Mouse (Mus musculus) MEL (cell line): ENCODE measurements around the gene Gtpbp6. TPM values are rescaled to one million over a fixed set of nuclear protein-coding genes. Genes with fewer than 3 reads are reported as not detected.
A peak's percentile ranks its signal among the peaks of the same experiment; 100 is the strongest.

Source experiments
- DNase-seq: peaks from one replicate; pipeline ENCODE4 v3.0.0; 2011; ENCODE audit warnings: low read depth, low spot score
- H3K27ac ChIP-seq: 2 replicates; pipeline ENCODE4 v1.5.1; 2012; ENCODE audit warnings: low read depth, mild to moderate bottlenecking, control low read depth, low read length, moderate library complexity; ENCODE audit not compliant: control insufficient read depth
- H3K27me3 ChIP-seq, 2 experiments: fragments of 150-350 bp in 1 of 2; sonication (generic) in 1 of 2; 2 replicates each; pipeline ENCODE4 v1.6.1; 2012; ENCODE audit warnings: low read length in 2 of 2, mild to moderate bottlenecking in 2 of 2, improper control_type of control experiment in 1 of 2, moderate library complexity in 1 of 2; ENCODE audit not compliant: insufficient read depth in 2 of 2, control insufficient read depth in 1 of 2
- H3K36me3 ChIP-seq, 2 experiments: 2 replicates each; pipeline ENCODE4 v1.6.1; 2012 to 2014; ENCODE audit warnings: low read length in 2 of 2, improper control_type of control experiment in 1 of 2, inconsistent platforms in 1 of 2, mild to moderate bottlenecking in 1 of 2; ENCODE audit not compliant: insufficient read depth in 2 of 2, control insufficient read depth in 1 of 2
- H3K4me1 ChIP-seq, 2 experiments: fragments of 150-350 bp in 1 of 2; sonication (generic) in 1 of 2; 2 replicates each; pipeline ENCODE4 v1.6.1; 2012; ENCODE audit warnings: low read length in 2 of 2, improper control_type of control experiment in 1 of 2, mild to moderate bottlenecking in 1 of 2; ENCODE audit not compliant: insufficient read depth in 2 of 2, control insufficient read depth in 1 of 2
- H3K4me3 ChIP-seq, 2 experiments: fragments of 150-350 bp in 1 of 2; sonication (generic) in 1 of 2; 2 replicates each; pipeline ENCODE4 v1.5.1; 2012; ENCODE audit warnings: low read depth in 2 of 2, low read length in 2 of 2, mild to moderate bottlenecking in 2 of 2, moderate library complexity in 2 of 2, control low read depth in 1 of 2, improper control_type of control experiment in 1 of 2; ENCODE audit not compliant: control insufficient read depth in 1 of 2, insufficient read depth in 1 of 2
- H3K79me2 ChIP-seq: 2 replicates; pipeline ENCODE4 v1.6.1; 2012; ENCODE audit warnings: mild to moderate bottlenecking, low read length, moderate library complexity; ENCODE audit not compliant: control insufficient read depth, poor library complexity, insufficient read depth
- H3K9ac ChIP-seq: 2 replicates; pipeline ENCODE4 v1.6.1; 2012; ENCODE audit warnings: low read depth, mild to moderate bottlenecking, control low read depth, low read length, moderate library complexity; ENCODE audit not compliant: control insufficient read depth, poor library complexity, severe bottlenecking
- H3K9me3 ChIP-seq: fragments of 150-350 bp; sonication (generic); replicated peaks from 2 replicates; pipeline ENCODE4 v1.6.1; 2012; ENCODE audit warnings: mild to moderate bottlenecking, low read length, improper control_type of control experiment, moderate library complexity; ENCODE audit not compliant: insufficient read depth
- BHLHE40 ChIP-seq: IDR thresholded peaks from 2 replicates; pipeline ENCODE4 v1.6.1; 2012; ENCODE audit warnings: low read depth, mild to moderate bottlenecking, inconsistent platforms, low read length, improper control_type of control experiment, borderline replicate concordance
- CHD1 ChIP-seq: IDR thresholded peaks from 2 replicates; pipeline ENCODE4 v1.6.1; 2012; ENCODE audit warnings: low read depth, mild to moderate bottlenecking, inconsistent platforms, low read length, improper control_type of control experiment
- CHD2 ChIP-seq: IDR thresholded peaks from 2 replicates; pipeline ENCODE4 v1.6.1; 2011; ENCODE audit warnings: low read length, improper control_type of control experiment
- CTCF ChIP-seq, 3 experiments: IDR thresholded peaks in 2 of 3; conservative IDR thresholded peaks in 1 of 3; 2 replicates each; pipeline ENCODE4 v1.5.1; 2011 to 2012; ENCODE audit warnings: low read length in 3 of 3, low read depth in 2 of 3, mild to moderate bottlenecking in 2 of 3, improper control_type of control experiment in 1 of 3, inconsistent platforms in 1 of 3, mixed read lengths in 1 of 3, moderate library complexity in 1 of 3; ENCODE audit not compliant: control insufficient read depth in 1 of 3, insufficient read depth in 1 of 3, poor library complexity in 1 of 3, severe bottlenecking in 1 of 3
- E2F4 ChIP-seq: IDR thresholded peaks from 2 replicates; pipeline ENCODE4 v1.6.1; 2011; ENCODE audit warnings: low read depth, low read length, improper control_type of control experiment, borderline replicate concordance
- ELF1 ChIP-seq: IDR thresholded peaks from 2 replicates; pipeline ENCODE4 v1.6.1; 2014; ENCODE audit warnings: low read depth, mild to moderate bottlenecking, inconsistent platforms, low read length, improper control_type of control experiment, moderate library complexity
- ETS1 ChIP-seq: IDR thresholded peaks from 2 replicates; pipeline ENCODE4 v1.6.1; 2012; ENCODE audit warnings: low read depth, mild to moderate bottlenecking, inconsistent platforms, low read length, improper control_type of control experiment, moderate library complexity
- GATA1 ChIP-seq: IDR thresholded peaks from 2 replicates; pipeline ENCODE4 v1.6.1; 2011; ENCODE audit warnings: low read depth, low read length, improper control_type of control experiment
- HCFC1 ChIP-seq: IDR thresholded peaks from 2 replicates; pipeline ENCODE4 v1.6.1; 2012; ENCODE audit warnings: low read depth, mild to moderate bottlenecking, inconsistent platforms, low read length, improper control_type of control experiment, moderate library complexity
- JUND ChIP-seq: IDR thresholded peaks from 2 replicates; pipeline ENCODE4 v1.6.1; 2011; ENCODE audit warnings: low read depth, mild to moderate bottlenecking, improper control_type of control experiment, low read length
- KAT2A ChIP-seq: conservative IDR thresholded peaks from 2 replicates; pipeline ENCODE4 v1.6.1; 2012; ENCODE audit warnings: low read depth, low read length, improper control_type of control experiment, inconsistent platforms
- MAX ChIP-seq: IDR thresholded peaks from 2 replicates; pipeline ENCODE4 v1.6.1; 2011; ENCODE audit warnings: low read length, improper control_type of control experiment
- MYB ChIP-seq: IDR thresholded peaks from 2 replicates; pipeline ENCODE4 v1.6.1; 2011; ENCODE audit warnings: mild to moderate bottlenecking, low read depth, low read length, improper control_type of control experiment
- MYC ChIP-seq: IDR thresholded peaks from 2 replicates; pipeline ENCODE4 v1.6.1; 2011; ENCODE audit warnings: low read depth, mild to moderate bottlenecking, low read length, improper control_type of control experiment, moderate library complexity
- POLR2A ChIP-seq, 2 experiments: IDR thresholded peaks; 2 replicates each; pipeline ENCODE4 v1.6.1; 2011 to 2012; ENCODE audit warnings: low read length in 2 of 2, mild to moderate bottlenecking in 2 of 2, control low read depth in 1 of 2, improper control_type of control experiment in 1 of 2, low read depth in 1 of 2, moderate library complexity in 1 of 2; ENCODE audit not compliant: control insufficient read depth in 1 of 2, insufficient read depth in 1 of 2, poor library complexity in 1 of 2
- POLR2AphosphoS5 ChIP-seq: IDR thresholded peaks from 2 replicates; pipeline ENCODE4 v1.6.1; 2012; ENCODE audit warnings: low read depth, borderline replicate concordance, mild to moderate bottlenecking, inconsistent platforms, low read length, moderate library complexity, mixed read lengths
- RAD21 ChIP-seq: IDR thresholded peaks from 2 replicates; pipeline ENCODE4 v1.6.1; 2011; ENCODE audit warnings: mild to moderate bottlenecking, low read depth, low read length, improper control_type of control experiment
- RCOR1 ChIP-seq: IDR thresholded peaks from 2 replicates; pipeline ENCODE4 v1.6.1; 2012; ENCODE audit warnings: low read depth, mild to moderate bottlenecking, inconsistent platforms, low read length, improper control_type of control experiment
- SIN3A ChIP-seq: IDR thresholded peaks from 2 replicates; pipeline ENCODE4 v1.6.1; 2012; ENCODE audit warnings: low read length, improper control_type of control experiment, inconsistent platforms
- SMC3 ChIP-seq: IDR thresholded peaks from 2 replicates; pipeline ENCODE4 v1.6.1; 2011; ENCODE audit warnings: low read depth, low read length, improper control_type of control experiment
- TAL1 ChIP-seq: IDR thresholded peaks from 2 replicates; pipeline ENCODE4 v1.6.1; 2012; ENCODE audit warnings: mild to moderate bottlenecking, inconsistent platforms, low read length, moderate library complexity, mixed read lengths
- TBP ChIP-seq: IDR thresholded peaks from 2 replicates; pipeline ENCODE4 v1.8.0; 2011; ENCODE audit warnings: low read depth, low read length, improper control_type of control experiment
- TCF12 ChIP-seq: IDR thresholded peaks from 2 replicates; pipeline ENCODE4 v1.6.1; 2014; ENCODE audit warnings: low read depth, mild to moderate bottlenecking, inconsistent platforms, low read length, improper control_type of control experiment, moderate library complexity
- ZMIZ1 ChIP-seq: IDR thresholded peaks from 2 replicates; pipeline ENCODE4 v1.6.1; 2012; ENCODE audit warnings: low read depth, mild to moderate bottlenecking, inconsistent platforms, low read length, improper control_type of control experiment, moderate library complexity
- polyA plus RNA-seq, 2 experiments: library from polyadenylated mRNA; stranded (reverse) in 1 of 2; unstranded in 1 of 2; fragments of >175 nt in 1 of 2; fragments of >200 nt in 1 of 2; gene quantifications; 2 replicates each; pipeline versions ENCODE4 v1.2.1 to v1.2.4; 2012; ENCODE audit warnings: low replicate concordance in 2 of 2, low read depth in 1 of 2; ENCODE audit not compliant: insufficient read length in 2 of 2, insufficient read depth in 1 of 2, missing spikeins in 1 of 2
- total RNA-seq: library from RNA; depleted of rRNA; stranded (reverse); fragments of 300-350 nt; gene quantifications from 2 replicates; pipeline ENCODE4 v1.2.3, GENCODE M21; 2012

The Gtpbp6 gene
- total and polyA plus RNA-seq, 3 experiments: 50.2 to 59.1 TPM; not detected in 1

- peaks cover 37 to 49% of the 10 kb centered on the region in 2 experiments for H3K4me1 ChIP-seq
- H3K9me3 ChIP-seq: no peaks in the 10 kb centered on the region
- TF ChIP-seq TAL1: no peak
- TF ChIP-seq POLR2A (IDR thresholded peaks at IDR 0.05; ENCODE audit: control insufficient read depth in 1 of 2, insufficient read depth in 1 of 2, low read depth in 1 of 2, low read length in 2 of 2, poor library complexity in 1 of 2): no peak
- TF ChIP-seq TBP: no peak
- TF ChIP-seq MYB: no peak
- TF ChIP-seq TCF12: no peak
- TF ChIP-seq ELF1: no peak
- H3K4me3 ChIP-seq: no peak overlapping the region
- peak overlapping the region; percentile 23; the same call in 1 of the 2 replicates for H3K27ac ChIP-seq
- peaks cover 7 to 52% of the 10 kb centered on the region in 2 experiments for H3K36me3 ChIP-seq
- no peaks in the 10 kb centered on the region for H3K27me3 ChIP-seq
- peak; percentile 62 for DNase-seq
- peaks cover 21% of the 10 kb centered on the region for H3K79me2 ChIP-seq
- H3K9ac ChIP-seq: no peak overlapping the region
Observed at GRCm38 (mm10) chr5:110137816-110138215, 29.8 kb upstream of the Gtpbp6 start.

- TF ChIP-seq POLR2AphosphoS5: no peak
- TF ChIP-seq POLR2A (IDR thresholded peaks at IDR 0.05; ENCODE audit: control insufficient read depth in 1 of 2, insufficient read depth in 1 of 2, low read depth in 1 of 2, low read length in 2 of 2, poor library complexity in 1 of 2): 0 out of 4 replicates have a peak, but pooled peaks of 1 of the 2 experiments have one; percentile 15
- no peak for TF ChIP-seq ZMIZ1
- Histone ChIP-seq H3K9me3 (no peaks in the 10 kb centered on the region), H3K27ac (peak overlapping the region; percentile 33), H3K36me3 (peaks cover 2 to 44% of the 10 kb centered on the region in 2 experiments; a peak in 2 of 4 replicates), H3K79me2 (peaks cover 21% of the 10 kb centered on the region), H3K9ac (peak overlapping the region; percentile 88), H3K4me3 (peak overlapping the region; percentile 96 to 98), H3K4me1 (peaks cover 26 to 39% of the 10 kb centered on the region in 2 experiments), H3K27me3 (no peaks in the 10 kb centered on the region)
- no peak for DNase-seq
Observed at GRCm38 (mm10) chr5:110136087-110136464, 28.1 kb upstream of the Gtpbp6 start.

- DNase-seq: peak; percentile 99
- Histone ChIP-seq H3K36me3 (peaks cover 0 to 39% of the 10 kb centered on the region in 2 experiments; a peak in 2 of 4 replicates), H3K4me3 (peak within 1 kb of the TSS; percentile 96 to 98), H3K4me1 (peaks cover 20 to 34% of the 10 kb centered on the region in 2 experiments), H3K9ac (peak within 1 kb of the TSS; percentile 88), H3K79me2 (peaks cover 21% of the 10 kb centered on the region), H3K27ac (peak within 1 kb of the TSS; percentile 82), H3K27me3 (no peaks in the 10 kb centered on the region), H3K9me3 (no peaks in the 10 kb centered on the region)
- TF ChIP-seq RAD21 (no peak), CHD1 (no peak), TAL1 (no peak), ETS1 (peak; percentile 89), RCOR1 (no peak), TCF12 (peak; percentile 51; the same call in 1 of the 2 replicates), POLR2A (IDR thresholded peaks at IDR 0.05; ENCODE audit: control insufficient read depth in 1 of 2, insufficient read depth in 1 of 2, low read depth in 1 of 2, low read length in 2 of 2, poor library complexity in 1 of 2) (peak; percentile 79 to 83), BHLHE40 (no peak; the same call in 1 of the 2 replicates), CTCF (IDR thresholded peaks at IDR 0.05 in 2 of 3, conservative IDR thresholded peaks at IDR 0.05 in 1 of 3; ENCODE audit: control insufficient read depth in 1 of 3, insufficient read depth in 1 of 3, low read depth in 2 of 3, low read length in 3 of 3, poor library complexity in 1 of 3, severe bottlenecking in 1 of 3) (no peak), MYC (peak; percentile 31; the same call in 1 of the 2 replicates), KAT2A (peak; percentile 81; the same call in 1 of the 2 replicates), SMC3 (no peak), JUND (no peak), MAX (no peak), SIN3A (peak; percentile 98), E2F4 (no peak), HCFC1 (peak; percentile 96), CHD2 (peak; percentile 79), GATA1 (peak; percentile 39; the same call in 1 of the 2 replicates)
Observed at GRCm38 (mm10) chr5:110135293-110136086, 27.5 kb upstream of the Gtpbp6 start, which contains the start of gene Chfr. Chfr (plus strand) TSS chr5:110135842.
